Mouse (Mus musculus): Measurements from ENCODE around the gene Cntnap2. TPM values are rescaled to one million over a fixed set of nuclear protein-coding genes. Genes with fewer than 3 reads are reported as not detected.

Gene Cntnap2
- polyA plus RNA-seq, 1 experiment from 2014 or later: not detected

GRCm38 (mm10) chr6:45381126-45381525 is 322.0 kb downstream of the Cntnap2 start:
- no peaks in the 10 kb centered on the region for H3K36me3 ChIP-seq (replicated peaks; ENCODE audit: insufficient read depth, low read length)
- H3K9ac ChIP-seq (replicated peaks): no peak overlapping the region
- no peaks in the 10 kb centered on the region for H3K4me1 ChIP-seq (ENCODE audit: insufficient read depth)
- H3K27ac ChIP-seq (ENCODE audit: low read depth): no peak overlapping the region
- no peaks in the 10 kb centered on the region for H3K27me3 ChIP-seq (ENCODE audit: insufficient read depth, low read length)
- ATAC-seq (no peak), DNase-seq (no peak)
- WGBS (ENCODE audit: insufficient replicate concordance): 64% methylated on average over 7 of the region's 7 CpGs
- no peak overlapping the region for H3K4me3 ChIP-seq (ENCODE audit: low read depth, low read length)
- TF ChIP-seq CTCF (IDR thresholded peaks at IDR 0.05; ENCODE audit: low read depth): no peak
- no peak for TF ChIP-seq EP300 (IDR thresholded peaks at IDR 0.05; ENCODE audit: low read depth)
- no peaks in the 10 kb centered on the region for H3K9me3 ChIP-seq (ENCODE audit: low read length)
- no peak overlapping the region for H3K4me2 ChIP-seq (ENCODE audit: low read depth, low read length)

- 40% methylated on average over 1 of the region's 1 CpGs for WGBS (ENCODE audit: insufficient replicate concordance)
- Histone ChIP-seq H3K9ac (replicated peaks) (no peak overlapping the region), H3K27me3 (ENCODE audit: insufficient read depth, low read length) (no peaks in the 10 kb centered on the region), H3K4me1 (ENCODE audit: insufficient read depth) (no peaks in the 10 kb centered on the region), H3K36me3 (replicated peaks; ENCODE audit: insufficient read depth, low read length) (no peaks in the 10 kb centered on the region), H3K9me3 (ENCODE audit: low read length) (no peaks in the 10 kb centered on the region), H3K27ac (ENCODE audit: low read depth) (no peak overlapping the region), H3K4me2 (ENCODE audit: low read depth, low read length) (no peak overlapping the region), H3K4me3 (ENCODE audit: low read depth, low read length) (no peak overlapping the region)
- no peak for DNase-seq
- TF ChIP-seq EP300 (IDR thresholded peaks at IDR 0.05; ENCODE audit: low read depth) (no peak), CTCF (IDR thresholded peaks at IDR 0.05; ENCODE audit: low read depth) (no peak)
- ATAC-seq: no peak
These were observed 329.9 kb downstream of the Cntnap2 start for GRCm38 (mm10) chr6:45389034-45389433.

GRCm38 (mm10) chr6:45413629-45414028 is 354.5 kb downstream of the Cntnap2 start:
- TF ChIP-seq CTCF (IDR thresholded peaks at IDR 0.05; ENCODE audit: low read depth) (no peak), EP300 (IDR thresholded peaks at IDR 0.05; ENCODE audit: low read depth) (no peak)
- H3K27me3 ChIP-seq (ENCODE audit: insufficient read depth, low read length): no peaks in the 10 kb centered on the region
- H3K4me1 ChIP-seq (ENCODE audit: insufficient read depth): no peaks in the 10 kb centered on the region
- DNase-seq: no peak
- H3K9ac ChIP-seq (replicated peaks): no peak overlapping the region
- no peaks in the 10 kb centered on the region for H3K9me3 ChIP-seq (ENCODE audit: low read length)
- no peaks in the 10 kb centered on the region for H3K36me3 ChIP-seq (replicated peaks; ENCODE audit: insufficient read depth, low read length)
- no peak overlapping the region for H3K4me3 ChIP-seq (ENCODE audit: low read depth, low read length)
- 63% methylated on average over 2 of the region's 2 CpGs for WGBS (ENCODE audit: insufficient replicate concordance)
- no peak for ATAC-seq
- H3K27ac ChIP-seq (ENCODE audit: low read depth): no peak overlapping the region
- no peak overlapping the region for H3K4me2 ChIP-seq (ENCODE audit: low read depth, low read length)

GRCm38 (mm10) chr6:45455424-45455823 is 396.3 kb downstream of the Cntnap2 start:
- H3K4me3 ChIP-seq (ENCODE audit: low read depth, low read length): no peak overlapping the region
- TF ChIP-seq CTCF (IDR thresholded peaks at IDR 0.05; ENCODE audit: low read depth): no peak
- no peak for TF ChIP-seq EP300 (IDR thresholded peaks at IDR 0.05; ENCODE audit: low read depth)
- H3K27ac ChIP-seq (ENCODE audit: low read depth): no peak overlapping the region
- H3K36me3 ChIP-seq (replicated peaks; ENCODE audit: insufficient read depth, low read length): no peaks in the 10 kb centered on the region
- ATAC-seq (no peak), DNase-seq (no peak)
- H3K4me2 ChIP-seq (ENCODE audit: low read depth, low read length): no peak overlapping the region
- no peaks in the 10 kb centered on the region for H3K4me1 ChIP-seq (ENCODE audit: insufficient read depth)
- H3K9me3 ChIP-seq (ENCODE audit: low read length): no peaks in the 10 kb centered on the region
- no peaks in the 10 kb centered on the region for H3K27me3 ChIP-seq (ENCODE audit: insufficient read depth, low read length)
- H3K9ac ChIP-seq (replicated peaks): no peak overlapping the region
- WGBS (ENCODE audit: insufficient replicate concordance): 84% methylated on average over 1 of the region's 1 CpGs

- WGBS (ENCODE audit: insufficient replicate concordance): 71% methylated on average over 3 of the region's 3 CpGs
- no peak for DNase-seq
- H3K27me3 ChIP-seq (ENCODE audit: insufficient read depth, low read length): no peaks in the 10 kb centered on the region
- no peak overlapping the region for H3K4me2 ChIP-seq (ENCODE audit: low read depth, low read length)
- no peak for ATAC-seq
- H3K4me3 ChIP-seq (ENCODE audit: low read depth, low read length): no peak overlapping the region
- H3K9me3 ChIP-seq (ENCODE audit: low read length): no peaks in the 10 kb centered on the region
- H3K27ac ChIP-seq (ENCODE audit: low read depth): no peak overlapping the region
- TF ChIP-seq CTCF (IDR thresholded peaks at IDR 0.05; ENCODE audit: low read depth) (no peak), EP300 (IDR thresholded peaks at IDR 0.05; ENCODE audit: low read depth) (no peak)
- no peaks in the 10 kb centered on the region for H3K4me1 ChIP-seq (ENCODE audit: insufficient read depth)
- H3K36me3 ChIP-seq (replicated peaks; ENCODE audit: insufficient read depth, low read length): no peaks in the 10 kb centered on the region
- no peak overlapping the region for H3K9ac ChIP-seq (replicated peaks)
These were observed 459.1 kb downstream of the Cntnap2 start for GRCm38 (mm10) chr6:45518221-45518620.

- no peaks in the 10 kb centered on the region for H3K9me3 ChIP-seq (ENCODE audit: low read length)
- H3K27me3 ChIP-seq (ENCODE audit: insufficient read depth, low read length): no peaks in the 10 kb centered on the region
- 62% methylated on average over 2 of the region's 2 CpGs for WGBS (ENCODE audit: insufficient replicate concordance)
- no peak overlapping the region for H3K4me2 ChIP-seq (ENCODE audit: low read depth, low read length)
- H3K36me3 ChIP-seq (replicated peaks; ENCODE audit: insufficient read depth, low read length): no peaks in the 10 kb centered on the region
- H3K27ac ChIP-seq (ENCODE audit: low read depth): no peak overlapping the region
- TF ChIP-seq CTCF (IDR thresholded peaks at IDR 0.05; ENCODE audit: low read depth): no peak
- TF ChIP-seq EP300 (IDR thresholded peaks at IDR 0.05; ENCODE audit: low read depth): no peak
- no peak overlapping the region for H3K4me3 ChIP-seq (ENCODE audit: low read depth, low read length)
- H3K4me1 ChIP-seq (ENCODE audit: insufficient read depth): no peaks in the 10 kb centered on the region
- no peak overlapping the region for H3K9ac ChIP-seq (replicated peaks)
- DNase-seq (no peak), ATAC-seq (no peak)
These were observed 477.8 kb downstream of the Cntnap2 start for GRCm38 (mm10) chr6:45536999-45537398.

GRCm38 (mm10) chr6:45544319-45544875 is 485.2 kb downstream of the Cntnap2 start:
- WGBS (ENCODE audit: insufficient replicate concordance): 77% methylated on average over 7 of the region's 7 CpGs
- TF ChIP-seq CTCF (IDR thresholded peaks at IDR 0.05; ENCODE audit: low read depth) (no peak), EP300 (IDR thresholded peaks at IDR 0.05; ENCODE audit: low read depth) (no peak)

More at GRCm38 (mm10) chr6:45544319-45544875, 485.2 kb downstream of the Cntnap2 start:
- DNase-seq (no peak), ATAC-seq (no peak)
- no peak overlapping the region for H3K4me2 ChIP-seq (ENCODE audit: low read depth, low read length)
- no peak overlapping the region for H3K9ac ChIP-seq (replicated peaks)
- no peaks in the 10 kb centered on the region for H3K9me3 ChIP-seq (ENCODE audit: low read length)
- no peaks in the 10 kb centered on the region for H3K27me3 ChIP-seq (ENCODE audit: insufficient read depth, low read length)
- no peak overlapping the region for H3K4me3 ChIP-seq (ENCODE audit: low read depth, low read length)
- no peaks in the 10 kb centered on the region for H3K36me3 ChIP-seq (replicated peaks; ENCODE audit: insufficient read depth, low read length)
- no peaks in the 10 kb centered on the region for H3K4me1 ChIP-seq (ENCODE audit: insufficient read depth)
- H3K27ac ChIP-seq (ENCODE audit: low read depth): no peak overlapping the region

Measured in liver, postnatal 0 days (tissue).